Mouse (Mus musculus) heart, adult 2 months (tissue): ENCODE results near the gene Acy3.

ENCODE experiments used
- CTCF ChIP-seq: fragments of 200-600 bp; IDR thresholded peaks from 2 replicates; pipeline ENCODE4 v1.8.1; 2022; ENCODE audit warnings: antibody characterized with exemption, mild to moderate bottlenecking, moderate library complexity
- EP300 ChIP-seq: fragments of 200-500 bp; IDR thresholded peaks from 2 replicates; pipeline ENCODE4 v1.6.1; 2011; ENCODE audit warnings: low read depth, low read length, control low read depth; ENCODE audit not compliant: insufficient read depth

DNA sequence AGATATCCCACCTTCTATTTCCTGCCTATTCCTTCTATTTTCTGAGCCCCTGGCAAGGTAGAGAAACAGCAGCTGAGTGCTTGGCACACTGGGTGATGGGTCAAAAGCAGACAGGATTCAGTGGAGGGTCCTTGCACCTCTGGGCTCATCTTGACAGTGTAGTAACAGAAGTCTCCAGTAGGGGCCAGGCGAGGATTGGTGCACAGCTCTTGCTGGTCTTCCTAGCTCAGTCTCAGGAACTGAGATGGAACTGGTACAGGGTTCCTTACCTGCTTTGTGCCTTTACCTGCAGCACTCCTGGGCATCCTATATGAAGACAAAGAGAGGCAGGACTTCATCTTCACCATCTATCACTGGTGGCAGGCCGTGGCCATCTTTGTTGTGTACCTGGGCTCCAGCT lies 39.7 kb upstream of the Acy3 start:
- peak; percentile 100 for TF ChIP-seq CTCF
- TF ChIP-seq EP300 = peak; percentile 75; the same call in 1 of the 2 replicates
